Mouse (Mus musculus) kidney, postnatal 4 days (tissue): Measurements from ENCODE around the gene Sbds.

Experiments
- DNase-seq, 2 experiments: peaks; one replicate each; pipeline ENCODE4 v3.0.0; 2021; ENCODE audit warnings: mixed read lengths in 2 of 2

The Sbds gene

GRCm38 (mm10) chr5:130197454-130197853 lies 57.9 kb downstream of the Sbds start:
- no peak for DNase-seq

GRCm38 (mm10) chr5:130196307-130196706 lies 59.0 kb downstream of the Sbds start:
- DNase-seq: no peak
